24 mouse cellular contexts compared by ENCODE assay signal in genomic region chr4:111683843-111684242, GRCm38 (mm10). TPM values are rescaled to one million over a fixed set of nuclear protein-coding genes. Genes with fewer than 3 reads are reported as not detected.
DNase-seq lines count a peak whose midpoint lies in the region; ATAC-seq and TF ChIP-seq lines count a peak whose summit lies in the region.
"Had no signal": no experiment of that assay in that cellular context is flagged by ENCODE, and none has a peak within 500 bp of the region (broad histone marks: within the 10 kb centered on the region; RNA-seq: fewer than 3 reads in every experiment).

No protein-coding gene starts in this region.

- H3K9ac ChIP-seq in forebrain, embryonic 13.5 days, result no peak overlapping the region
- no peak overlapping the region for H3K9ac ChIP-seq in forebrain, embryonic 15.5 days (replicated peaks)
- H3K9ac ChIP-seq in forebrain, embryonic 11.5 days (ENCODE audit: low read length), result no peak overlapping the region
- no peak overlapping the region for H3K9ac ChIP-seq in forebrain, postnatal 0 days
- H3K9ac ChIP-seq: embryonic facial prominence, embryonic 13.5 days; embryonic facial prominence, embryonic 15.5 days had no signal

- DNase-seq in forebrain, embryonic 10.5 days (ENCODE audit: extremely low spot score, low spot score), result no peak
- no peak for DNase-seq in forebrain, embryonic 11.5 days (ENCODE audit: low spot score)
- DNase-seq in brain, embryonic 14.5 days (ENCODE audit: low read depth), result peak; percentile 91
- peak; percentile 26 for DNase-seq in forebrain, postnatal 0 days
- no peak for DNase-seq in kidney, adult 2 months
- DNase-seq: adrenal gland, postnatal 10 days; adrenal gland, postnatal 25 days; B cell, adult 2 months; cerebellum, adult 18-20 months; cerebellum, adult 8-10 months; cerebellum, adult 9-11 months; cerebellum, postnatal 14 days; cerebellum, postnatal 36 days; embryo, embryonic 11 days had no signal

- no peak for TF ChIP-seq CTCF in brain, embryonic 14.5 days (IDR thresholded peaks at IDR 0.05; ENCODE audit: borderline replicate concordance, extremely low read depth, insufficient read depth, insufficient read length)
- no peak for TF ChIP-seq CTCF in forebrain, postnatal 0 days (IDR thresholded peaks at IDR 0.05; ENCODE audit: low read depth)
- no peak for TF ChIP-seq CTCF in kidney, adult 2 months (conservative IDR thresholded peaks at IDR 0.05; ENCODE audit: insufficient read depth, insufficient read length, low read depth, low read length)

- no peak for TF ChIP-seq POLR2A in brain, embryonic 14.5 days (IDR thresholded peaks at IDR 0.05; ENCODE audit: borderline replicate concordance, extremely low read depth, insufficient read depth, insufficient read length, poor library complexity, severe bottlenecking)
- TF ChIP-seq POLR2A in kidney, adult 2 months (IDR thresholded peaks at IDR 0.05; ENCODE audit: low read depth, low read length), result no peak

- no peak overlapping the region for H3K4me3 ChIP-seq in forebrain, embryonic 13.5 days
- no peak overlapping the region for H3K4me3 ChIP-seq in forebrain, embryonic 10.5 days
- no peak overlapping the region for H3K4me3 ChIP-seq in forebrain, embryonic 15.5 days
- H3K4me3 ChIP-seq in forebrain, embryonic 11.5 days (ENCODE audit: low read depth, low read length), result no peak overlapping the region
- H3K4me3 ChIP-seq in forebrain, postnatal 0 days (ENCODE audit: low read depth, low read length), result no peak overlapping the region
- H3K4me3 ChIP-seq in kidney, adult 2 months (ENCODE audit: insufficient read depth, low read depth, low read length), result no peak overlapping the region
- H3K4me3 ChIP-seq: embryonic facial prominence, embryonic 13.5 days; embryonic facial prominence, embryonic 15.5 days; erythroblast, embryonic 14.5 days had no signal

- peaks cover 21% of the 10 kb centered on the region for H3K27me3 ChIP-seq in forebrain, embryonic 13.5 days
- H3K27me3 ChIP-seq in forebrain, embryonic 10.5 days (ENCODE audit: poor library complexity, severe bottlenecking), result no peaks in the 10 kb centered on the region; the same call in 1 of the 2 replicates
- H3K27me3 ChIP-seq in forebrain, embryonic 15.5 days, result peaks cover 11% of the 10 kb centered on the region
- no peaks in the 10 kb centered on the region for H3K27me3 ChIP-seq in forebrain, embryonic 11.5 days (ENCODE audit: control insufficient read depth, insufficient read depth, low read length)
- peaks cover 12% of the 10 kb centered on the region for H3K27me3 ChIP-seq in forebrain, postnatal 0 days (ENCODE audit: insufficient read depth, low read length)
- H3K27me3 ChIP-seq in kidney, adult 2 months (replicated peaks; ENCODE audit: control insufficient read depth, insufficient read depth, low read length), result no peaks in the 10 kb centered on the region; the same call in 1 of the 2 replicates
- H3K27me3 ChIP-seq: CH12.LX; embryonic facial prominence, embryonic 13.5 days; embryonic facial prominence, embryonic 15.5 days; Patski had no signal

- H3K9me3 ChIP-seq in forebrain, embryonic 13.5 days (replicated peaks), result no peaks in the 10 kb centered on the region
- no peaks in the 10 kb centered on the region for H3K9me3 ChIP-seq in forebrain, embryonic 10.5 days
- H3K9me3 ChIP-seq in forebrain, embryonic 15.5 days, result no peaks in the 10 kb centered on the region
- H3K9me3 ChIP-seq in forebrain, embryonic 11.5 days (ENCODE audit: control insufficient read depth, low read length), result no peaks in the 10 kb centered on the region
- H3K9me3 ChIP-seq in forebrain, postnatal 0 days (ENCODE audit: low read length), result no peaks in the 10 kb centered on the region
- H3K9me3 ChIP-seq: embryonic facial prominence, embryonic 13.5 days; embryonic facial prominence, embryonic 15.5 days had no signal

- H3K4me2 ChIP-seq in forebrain, embryonic 13.5 days, result no peak overlapping the region
- H3K4me2 ChIP-seq in forebrain, embryonic 15.5 days (replicated peaks), result no peak overlapping the region
- no peak overlapping the region for H3K4me2 ChIP-seq in forebrain, embryonic 11.5 days (ENCODE audit: low read depth, low read length, severe bottlenecking)
- no peak overlapping the region for H3K4me2 ChIP-seq in forebrain, postnatal 0 days (ENCODE audit: low read depth)
- H3K4me2 ChIP-seq: embryonic facial prominence, embryonic 13.5 days; embryonic facial prominence, embryonic 15.5 days had no signal

- H3K4me1 ChIP-seq in forebrain, embryonic 13.5 days, result peaks cover 20% of the 10 kb centered on the region
- H3K4me1 ChIP-seq in forebrain, embryonic 10.5 days, result peaks cover 20% of the 10 kb centered on the region
- H3K4me1 ChIP-seq in forebrain, embryonic 15.5 days, result peaks cover 28% of the 10 kb centered on the region
- no peaks in the 10 kb centered on the region; the same call in 1 of the 2 replicates for H3K4me1 ChIP-seq in forebrain, embryonic 11.5 days (replicated peaks; ENCODE audit: control insufficient read depth, insufficient read depth, low read length)
- no peaks in the 10 kb centered on the region for H3K4me1 ChIP-seq in forebrain, postnatal 0 days (ENCODE audit: insufficient read depth)
- H3K4me1 ChIP-seq in kidney, adult 2 months (ENCODE audit: control insufficient read depth, insufficient read depth, low read length), result no peaks in the 10 kb centered on the region

- no peaks in the 10 kb centered on the region for H3K36me3 ChIP-seq in forebrain, embryonic 13.5 days (ENCODE audit: poor library complexity, severe bottlenecking)
- no peaks in the 10 kb centered on the region for H3K36me3 ChIP-seq in forebrain, embryonic 10.5 days (replicated peaks)
- no peaks in the 10 kb centered on the region for H3K36me3 ChIP-seq in forebrain, embryonic 15.5 days
- H3K36me3 ChIP-seq in forebrain, embryonic 11.5 days (ENCODE audit: control insufficient read depth, insufficient read depth, low read length), result no peaks in the 10 kb centered on the region
- no peaks in the 10 kb centered on the region for H3K36me3 ChIP-seq in forebrain, postnatal 0 days (ENCODE audit: insufficient read depth)
- no peaks in the 10 kb centered on the region for H3K36me3 ChIP-seq in kidney, adult 2 months (ENCODE audit: control insufficient read depth, insufficient read depth, low read length)
- H3K36me3 ChIP-seq: embryonic facial prominence, embryonic 13.5 days; embryonic facial prominence, embryonic 15.5 days; G1E had no signal

- ATAC-seq in forebrain, embryonic 13.5 days, result peak; percentile 57
- peak; percentile 64 for ATAC-seq in forebrain, embryonic 15.5 days (replicated peaks)
- ATAC-seq in forebrain, embryonic 11.5 days (replicated peaks; ENCODE audit: low FRiP score), result no peak
- no peak for ATAC-seq in forebrain, postnatal 0 days
- ATAC-seq: activated CD4-positive, CD25-positive, alpha-beta regulatory T cell, adult 4 months; CD4-positive, CD25-positive, alpha-beta regulatory T cell, adult 4 months; Patski had no signal

- H3K27ac ChIP-seq in forebrain, embryonic 13.5 days, result no peak overlapping the region
- H3K27ac ChIP-seq in forebrain, embryonic 10.5 days, result no peak overlapping the region
- no peak overlapping the region for H3K27ac ChIP-seq in forebrain, embryonic 15.5 days (replicated peaks)
- H3K27ac ChIP-seq in forebrain, embryonic 11.5 days (ENCODE audit: low read depth, low read length), result no peak overlapping the region
- no peak overlapping the region for H3K27ac ChIP-seq in forebrain, postnatal 0 days (ENCODE audit: low read depth, low read length)
- no peak overlapping the region for H3K27ac ChIP-seq in kidney, adult 2 months (ENCODE audit: insufficient read depth, low read depth, low read length)
- H3K27ac ChIP-seq: embryonic facial prominence, embryonic 13.5 days; embryonic facial prominence, embryonic 15.5 days had no signal

- 33% methylated on average over 5 of the region's 5 CpGs for WGBS in forebrain, embryonic 13.5 days
- 86% methylated on average over 5 of the region's 5 CpGs for WGBS in forebrain, embryonic 10.5 days
- WGBS in forebrain, embryonic 15.5 days, result 23% methylated on average over 5 of the region's 5 CpGs
- WGBS in forebrain, embryonic 11.5 days, result 78% methylated on average over 5 of the region's 5 CpGs
- 15% methylated on average over 5 of the region's 5 CpGs for WGBS in forebrain, postnatal 0 days
- 71% methylated on average over 5 of the region's 5 CpGs for WGBS in kidney, adult 2 months

RNA-seq across cellular contexts. Expression of gene Spata6, which starts 35.9 kb away (rescaled TPM):
- polyA plus RNA-seq in forebrain, embryonic 13.5 days (2015; fragmentation: Nextera tagmentation; extraction: Ambion mirVana), result 11.3 and 12.5 TPM in 2 replicates
- 30.7 and 34.8 TPM in 2 replicates for polyA plus RNA-seq in forebrain, embryonic 10.5 days (2016; fragmentation: Nextera tagmentation; extraction: Ambion mirVana)
- 7.9 and 9.7 TPM in 2 replicates for polyA plus RNA-seq in forebrain, embryonic 15.5 days (2015; fragmentation: Nextera tagmentation; extraction: Ambion mirVana)
- 30.5 and 32.9 TPM in 2 replicates for polyA plus RNA-seq in forebrain, embryonic 11.5 days (2014; fragmentation: Nextera tagmentation; extraction: Ambion mirVana)
- polyA plus RNA-seq in brain, embryonic 14.5 days (2012; rRNA removed), result 8.3 and 12.2 TPM in 2 replicates
- total RNA-seq in forebrain, postnatal 0 days (2014; rRNA removed), result 7.3 and 20.0 TPM in 2 replicates
- polyA plus RNA-seq in forebrain, postnatal 0 days (2015; fragmentation: Nextera tagmentation; extraction: Ambion mirVana), result 8.0 and 12.9 TPM in 2 replicates
- polyA plus RNA-seq in kidney, adult 2 months (2012; rRNA removed), result 13.7 and 19.4 TPM in 2 replicates
- polyA plus RNA-seq: G1E had no signal

Comparison
In these comparisons a context has a peak if more than half of its experiments do, and no peak if none do; other contexts are left out.
1. ATAC-seq: peak in forebrain, embryonic 13.5 days (single experiment) and forebrain, embryonic 15.5 days (single experiment); none in forebrain, embryonic 11.5 days (single experiment) and forebrain, postnatal 0 days (single experiment).
2. DNase-seq: peak in brain, embryonic 14.5 days (single experiment) and forebrain, postnatal 0 days (single experiment); none in forebrain, embryonic 10.5 days (single experiment), forebrain, embryonic 11.5 days (single experiment) and kidney, adult 2 months (single experiment).